Mouse (Mus musculus) CH12.LX (cell line): ENCODE data around the gene Tsen54. TPM values are rescaled to one million over a fixed set of nuclear protein-coding genes. Genes with fewer than 3 reads are reported as not detected.

ENCODE experiments used
- DNase-seq: peaks from one replicate; pipeline ENCODE4 v3.0.0-alpha.2; 2013; ENCODE audit errors: extremely low read depth
- H3K27ac ChIP-seq: 2 replicates; pipeline ENCODE4 v1.5.1; 2012; ENCODE audit warnings: low read depth, mild to moderate bottlenecking, control low read depth, moderate library complexity; ENCODE audit not compliant: insufficient read depth
- H3K27me3 ChIP-seq: replicated peaks from 2 replicates; pipeline ENCODE3; 2012; ENCODE audit warnings: inconsistent platforms
- H3K36me3 ChIP-seq, 2 experiments: replicated peaks in 1 of 2; 2 replicates each; pipeline versions ENCODE3 to v1.6.1; 2012; ENCODE audit warnings: inconsistent platforms in 1 of 2, low read length in 1 of 2, mild to moderate bottlenecking in 1 of 2, mixed read lengths in 1 of 2, moderate library complexity in 1 of 2; ENCODE audit not compliant: control insufficient read depth in 1 of 2, insufficient read depth in 1 of 2
- H3K4me1 ChIP-seq, 2 experiments: 2 replicates each; pipeline ENCODE4 v1.6.1; 2012; ENCODE audit warnings: inconsistent platforms in 1 of 2, moderate library complexity in 1 of 2; ENCODE audit not compliant: insufficient read depth in 2 of 2, control insufficient read depth in 1 of 2
- H3K4me2 ChIP-seq: 2 replicates; pipeline ENCODE4 v1.6.1; 2012; ENCODE audit warnings: low read depth, mild to moderate bottlenecking, control low read depth; ENCODE audit not compliant: poor library complexity, insufficient read depth, severe bottlenecking
- H3K4me3 ChIP-seq, 3 experiments: fragments of 150-350 bp in 1 of 3; sonication (generic) in 1 of 3; replicated peaks in 1 of 3; 2 replicates each; pipeline versions ENCODE3 to v1.5.1; 2011 to 2012; ENCODE audit warnings: low read depth in 2 of 3, low read length in 2 of 3, mild to moderate bottlenecking in 2 of 3, moderate library complexity in 2 of 3, control low read depth in 1 of 3, improper control_type of control experiment in 1 of 3, inconsistent platforms in 1 of 3, mixed read lengths in 1 of 3; ENCODE audit not compliant: poor library complexity in 1 of 3
- H3K79me2 ChIP-seq: replicated peaks from 2 replicates; pipeline ENCODE4 v1.6.1; 2012; ENCODE audit warnings: mild to moderate bottlenecking, moderate library complexity; ENCODE audit not compliant: control insufficient read depth, poor library complexity, insufficient read depth, severe bottlenecking; ENCODE audit errors: extremely low read depth
- H3K9ac ChIP-seq: 2 replicates; pipeline ENCODE4 v1.6.1; 2012; ENCODE audit warnings: low read depth, mild to moderate bottlenecking, control low read depth, moderate library complexity; ENCODE audit not compliant: insufficient read depth
- H3K9me3 ChIP-seq: replicated peaks from 2 replicates; pipeline ENCODE3; 2012; ENCODE audit warnings: low read length, inconsistent platforms, mixed read lengths
- CHD1 ChIP-seq: IDR thresholded peaks from 2 replicates; pipeline ENCODE4 v1.6.1; 2012; ENCODE audit warnings: low read depth, low read length, improper control_type of control experiment, inconsistent platforms
- ELF1 ChIP-seq: IDR thresholded peaks from 2 replicates; pipeline ENCODE4 v1.6.1; 2014; ENCODE audit warnings: low read depth, mild to moderate bottlenecking, inconsistent platforms, low read length, improper control_type of control experiment
- EP300 ChIP-seq: IDR thresholded peaks from 2 replicates; pipeline ENCODE4 v1.6.1; 2011; ENCODE audit warnings: low read length, improper control_type of control experiment
- ETS1 ChIP-seq: conservative IDR thresholded peaks from 2 replicates; pipeline ENCODE4 v1.6.1; 2012; ENCODE audit warnings: low read depth, mild to moderate bottlenecking, inconsistent platforms, low read length, improper control_type of control experiment, moderate library complexity
- HCFC1 ChIP-seq: IDR thresholded peaks from 2 replicates; pipeline ENCODE4 v1.6.1; 2012; ENCODE audit warnings: low read depth, mild to moderate bottlenecking, inconsistent platforms, low read length, improper control_type of control experiment
- JUND ChIP-seq: conservative IDR thresholded peaks from 2 replicates; pipeline ENCODE4 v1.6.1; 2011; ENCODE audit warnings: low read depth, low read length, improper control_type of control experiment
- KAT2A ChIP-seq: IDR thresholded peaks from 2 replicates; pipeline ENCODE4 v1.6.1; 2012; ENCODE audit warnings: low read length, improper control_type of control experiment, inconsistent platforms; ENCODE audit not compliant: insufficient replicate concordance
- MAFK ChIP-seq: IDR thresholded peaks from 2 replicates; pipeline ENCODE4 v1.6.1; 2011; ENCODE audit warnings: low read length, improper control_type of control experiment; ENCODE audit not compliant: insufficient replicate concordance
- MAX ChIP-seq: IDR thresholded peaks from 2 replicates; pipeline ENCODE4 v1.6.1; 2011; ENCODE audit warnings: low read length, improper control_type of control experiment
- MAZ ChIP-seq: IDR thresholded peaks from 2 replicates; pipeline ENCODE4 v1.6.1; 2012; ENCODE audit warnings: low read depth, mild to moderate bottlenecking, inconsistent platforms, low read length, improper control_type of control experiment, moderate library complexity
- NELFE ChIP-seq: IDR thresholded peaks from 2 replicates; pipeline ENCODE4 v1.6.1; 2011; ENCODE audit warnings: low read depth, low read length, improper control_type of control experiment
- PAX5 ChIP-seq: IDR thresholded peaks from 2 replicates; pipeline ENCODE4 v1.6.1; 2012; ENCODE audit warnings: low read length, inconsistent platforms, mixed read lengths
- POLR2A ChIP-seq: IDR thresholded peaks from 2 replicates; pipeline ENCODE4 v1.6.1; 2011; ENCODE audit warnings: low read depth, mild to moderate bottlenecking, improper control_type of control experiment, low read length
- RCOR1 ChIP-seq: conservative IDR thresholded peaks from 2 replicates; pipeline ENCODE4 v1.6.1; 2012; ENCODE audit warnings: low read depth, mild to moderate bottlenecking, inconsistent platforms, low read length, improper control_type of control experiment
- SIN3A ChIP-seq: IDR thresholded peaks from 2 replicates; pipeline ENCODE4 v1.6.1; 2012; ENCODE audit warnings: low read length, improper control_type of control experiment, inconsistent platforms
- SMC3 ChIP-seq: IDR thresholded peaks from 2 replicates; pipeline ENCODE4 v1.6.1; 2011; ENCODE audit warnings: low read depth, low read length, improper control_type of control experiment
- TBP ChIP-seq: conservative IDR thresholded peaks from 2 replicates; pipeline ENCODE4 v1.6.1; 2011; ENCODE audit warnings: low read depth, low read length, improper control_type of control experiment
- UBTF ChIP-seq: IDR thresholded peaks from 2 replicates; pipeline ENCODE4 v1.6.1; 2012; ENCODE audit warnings: low read depth, mild to moderate bottlenecking, inconsistent platforms, low read length, improper control_type of control experiment, moderate library complexity
- ZKSCAN1 ChIP-seq: IDR thresholded peaks from 2 replicates; pipeline ENCODE4 v1.6.1; 2012; ENCODE audit warnings: low read depth, inconsistent platforms, low read length, improper control_type of control experiment, borderline replicate concordance
- ZMIZ1 ChIP-seq: IDR thresholded peaks from 2 replicates; pipeline ENCODE4 v1.6.1; 2012; ENCODE audit warnings: low read depth, mild to moderate bottlenecking, inconsistent platforms, low read length, improper control_type of control experiment
- dilution Hi-C: fragments of 300-500 bp; cut with MboI; formaldehyde crosslinking; loops from 2 replicates; pipeline ENCODE4 v1.14.3; 2020; ENCODE audit warnings: low sequenced_read_pairs; ENCODE audit not compliant: extremely low pct_unique_long_range_greater_than_20kb, extremely low pct_ligation_motif_present
- in situ Hi-C: fragments of 300-500 bp; cut with MboI; formaldehyde crosslinking; loops from 3 replicates; pipeline ENCODE4 v1.14.3; 2019; ENCODE audit warnings: low sequenced_read_pairs, low pct_ligation_motif_present, low pct_unique_long_range_greater_than_20kb, mixed read lengths
- polyA plus RNA-seq: library from polyadenylated mRNA; unstranded; fragments of >175 nt; gene quantifications from 2 replicates; pipeline ENCODE4 v1.2.1, GENCODE M21; 2012; ENCODE audit warnings: low read depth; ENCODE audit not compliant: insufficient read length
- total RNA-seq, 2 experiments: library from RNA; depleted of rRNA; stranded (reverse); fragments of 300-350 nt in 1 of 2; fragments of >200 nt in 1 of 2; gene quantifications; 2 replicates each; pipeline ENCODE4 v1.2.3; 2012 to 2014

Tsen54 gene
- total and polyA plus RNA-seq, 3 experiments: 45.8 to 71.1 (median 59.4) TPM

GRCm38 (mm10) chr11:115833021-115833513, 18.5 kb downstream of the Tsen54 start:
- no peaks in the 10 kb centered on the region for H3K79me2 ChIP-seq
- H3K4me1 ChIP-seq: no peaks in the 10 kb centered on the region
- no peaks in the 10 kb centered on the region for H3K9me3 ChIP-seq
- H3K4me3 ChIP-seq: no peak overlapping the region
- dilution Hi-C loops (no loop called here), in situ Hi-C loops (no loop called here)
- H3K4me2 ChIP-seq: no peak overlapping the region
- no peaks in the 10 kb centered on the region for H3K27me3 ChIP-seq
- peaks cover 0 to 23% of the 10 kb centered on the region in 2 experiments for H3K36me3 ChIP-seq
- TF ChIP-seq MAFK (no peak), UBTF (no peak), RCOR1 (no peak), EP300 (no peak), TBP (no peak), ZMIZ1 (no peak)
- no peak for DNase-seq
- no peak overlapping the region for H3K9ac ChIP-seq
- no peak overlapping the region for H3K27ac ChIP-seq

- Histone ChIP-seq H3K4me2 (no peak overlapping the region), H3K9ac (no peak overlapping the region), H3K36me3 (peaks cover 0 to 21% of the 10 kb centered on the region in 2 experiments), H3K79me2 (no peaks in the 10 kb centered on the region), H3K4me3 (no peak overlapping the region), H3K27ac (no peak overlapping the region), H3K4me1 (0 out of 4 replicates have a peak, but pooled peaks cover 2 to 3% of the 10 kb centered on the region in 2 experiments), H3K27me3 (no peaks in the 10 kb centered on the region), H3K9me3 (no peaks in the 10 kb centered on the region)
- in situ Hi-C loops: no loop called here
- no peak for TF ChIP-seq CHD1
- TF ChIP-seq MAZ: no peak
- no peak for TF ChIP-seq ZKSCAN1
- no peak for TF ChIP-seq SIN3A
- no peak for TF ChIP-seq KAT2A
- no peak for TF ChIP-seq TBP
- TF ChIP-seq POLR2A: no peak
- TF ChIP-seq HCFC1: no peak
- no peak for TF ChIP-seq ELF1
- TF ChIP-seq JUND: no peak
- no peak for TF ChIP-seq PAX5
- TF ChIP-seq SMC3: no peak
- TF ChIP-seq MAX: no peak
- no peak for TF ChIP-seq NELFE
- no peak for TF ChIP-seq ETS1
- no peak for TF ChIP-seq MAFK
- no peak for TF ChIP-seq ZMIZ1
- no peak for DNase-seq
- dilution Hi-C loops: no loop called here
Observed at GRCm38 (mm10) chr11:115834033-115834432, 19.5 kb downstream of the Tsen54 start.
